Mouse (Mus musculus): ENCODE results near the gene Elfn1. TPM values are rescaled to one million over a fixed set of nuclear protein-coding genes. Genes with fewer than 3 reads are reported as not detected.
A peak's percentile ranks its signal among the peaks of the same experiment; 100 is the strongest.

Elfn1 gene
- 22.5 and 27.8 TPM in 2 replicates for polyA plus RNA-seq (2012; rRNA removed)

DNA sequence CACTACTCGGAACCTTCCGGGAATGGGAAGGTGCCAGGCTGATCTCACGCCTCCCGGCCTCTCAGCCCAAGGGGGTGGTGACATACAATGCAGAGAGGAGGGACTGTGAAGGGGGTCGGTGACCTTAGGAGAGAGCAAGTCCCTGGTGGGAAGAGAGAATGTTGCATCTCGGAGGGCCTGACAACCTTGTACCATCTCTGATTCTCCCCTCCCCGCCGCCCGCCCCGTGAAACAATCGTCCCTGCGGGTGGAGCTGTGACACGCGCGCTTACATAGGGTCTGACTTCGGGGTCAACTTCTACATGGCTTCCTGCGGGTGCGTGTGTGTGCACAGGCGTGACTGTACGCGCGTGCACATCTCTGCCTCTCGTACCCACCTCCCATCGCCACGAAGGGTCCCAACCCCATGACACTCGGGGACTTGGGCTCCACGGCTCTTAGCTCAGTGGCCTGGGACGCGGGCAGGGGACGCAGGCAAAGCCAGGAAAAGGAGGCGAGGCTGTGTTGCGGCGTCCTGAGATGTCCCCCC is at the start of gene Elfn1:
TSS of gene Elfn1 (plus strand) at position 230 of the 529 bp plus-strand sequence.
- TF ChIP-seq CTCF (IDR thresholded peaks at IDR 0.05; ENCODE audit: insufficient read depth, low read length) (no peak), POLR2A (IDR thresholded peaks at IDR 0.05; ENCODE audit: borderline replicate concordance, extremely low read depth, low read depth, low read length) (no peak; the same call in 1 of the 2 replicates)
- peak; percentile 56 for DNase-seq
- 2% methylated on average over 33 of the region's 33 CpGs for WGBS
- Histone ChIP-seq H3K4me1 (ENCODE audit: control insufficient read depth, insufficient read depth, low read length) (peaks cover 7% of the 10 kb centered on the region), H3K4me3 (replicated peaks; ENCODE audit: extremely low read depth, low read depth, low read length) (peak within 1 kb of the TSS; percentile 73)

DNA sequence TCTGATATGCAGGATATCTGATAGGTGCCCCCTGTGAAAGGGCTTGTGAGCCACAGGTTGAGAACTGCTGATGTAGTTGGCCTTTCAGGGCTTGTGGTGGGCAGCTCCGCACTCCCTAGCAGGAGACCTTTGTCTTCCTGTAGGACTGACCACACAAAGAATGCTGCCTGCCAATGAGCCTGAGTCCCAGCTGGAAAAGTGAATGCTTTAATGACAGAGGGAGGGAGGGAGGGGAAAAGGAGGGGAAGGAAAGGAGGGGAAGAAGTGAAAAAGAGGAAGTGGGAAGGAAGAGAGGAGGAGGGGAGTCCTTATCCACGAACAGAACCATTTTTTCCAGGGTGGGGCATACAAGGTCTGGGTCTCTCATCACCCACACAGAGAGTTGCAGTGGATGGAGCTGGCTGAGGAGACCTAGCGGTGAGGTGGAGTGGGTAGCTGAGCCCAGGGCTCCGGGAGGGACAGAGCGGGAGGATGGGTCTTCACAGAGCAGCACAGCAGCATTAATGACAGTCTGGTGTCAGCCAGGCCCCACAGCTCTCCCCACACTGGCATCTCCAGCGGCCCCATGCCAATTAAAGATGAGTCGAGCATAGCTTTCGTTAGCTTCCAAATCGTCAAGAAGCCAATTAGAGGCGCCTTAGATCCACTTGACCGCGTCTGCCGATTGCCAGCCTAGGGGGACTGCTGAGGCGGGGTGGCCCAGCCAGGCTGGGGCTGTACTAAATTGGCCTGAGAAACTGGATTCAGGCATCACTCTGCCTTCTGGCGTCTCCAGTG is 47.2 kb upstream of the Elfn1 start:
- Histone ChIP-seq H3K4me3 (replicated peaks; ENCODE audit: extremely low read depth, low read depth, low read length) (no peak overlapping the region), H3K4me1 (ENCODE audit: control insufficient read depth, insufficient read depth, low read length) (no peaks in the 10 kb centered on the region)
- WGBS = 61% methylated on average over 15 of the region's 15 CpGs
- DNase-seq = no peak
- TF ChIP-seq CTCF (IDR thresholded peaks at IDR 0.05; ENCODE audit: insufficient read depth, low read length) (no peak), POLR2A (IDR thresholded peaks at IDR 0.05; ENCODE audit: borderline replicate concordance, extremely low read depth, low read depth, low read length) (no peak)

DNA sequence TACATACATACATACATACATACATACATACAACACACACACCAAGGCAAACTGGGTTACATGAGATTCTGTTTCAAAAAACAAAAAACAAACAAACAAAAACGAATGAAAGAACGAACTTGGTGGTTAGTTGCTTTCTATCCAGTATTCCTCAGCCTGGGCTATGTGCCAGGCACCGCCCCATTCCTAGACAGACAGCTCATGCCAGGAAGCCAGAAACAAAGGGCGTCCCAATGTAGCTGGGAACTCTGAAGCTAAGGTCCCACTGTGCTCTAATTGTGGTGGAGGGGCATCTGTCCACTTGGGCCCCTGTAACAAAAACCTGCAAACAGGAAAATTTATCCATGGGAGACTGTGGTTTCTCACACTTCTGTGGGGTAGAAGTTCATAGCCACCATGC is 45.0 kb upstream of the Elfn1 start:
- H3K4me3 ChIP-seq (replicated peaks; ENCODE audit: extremely low read depth, low read depth, low read length) = no peak overlapping the region
- H3K4me1 ChIP-seq (ENCODE audit: control insufficient read depth, insufficient read depth, low read length) = no peaks in the 10 kb centered on the region
- 12% methylated on average over 4 of the region's 4 CpGs for WGBS
- DNase-seq = peak; percentile 63
- TF ChIP-seq CTCF (IDR thresholded peaks at IDR 0.05; ENCODE audit: insufficient read depth, low read length) (no peak), POLR2A (IDR thresholded peaks at IDR 0.05; ENCODE audit: borderline replicate concordance, extremely low read depth, low read depth, low read length) (no peak)

DNA sequence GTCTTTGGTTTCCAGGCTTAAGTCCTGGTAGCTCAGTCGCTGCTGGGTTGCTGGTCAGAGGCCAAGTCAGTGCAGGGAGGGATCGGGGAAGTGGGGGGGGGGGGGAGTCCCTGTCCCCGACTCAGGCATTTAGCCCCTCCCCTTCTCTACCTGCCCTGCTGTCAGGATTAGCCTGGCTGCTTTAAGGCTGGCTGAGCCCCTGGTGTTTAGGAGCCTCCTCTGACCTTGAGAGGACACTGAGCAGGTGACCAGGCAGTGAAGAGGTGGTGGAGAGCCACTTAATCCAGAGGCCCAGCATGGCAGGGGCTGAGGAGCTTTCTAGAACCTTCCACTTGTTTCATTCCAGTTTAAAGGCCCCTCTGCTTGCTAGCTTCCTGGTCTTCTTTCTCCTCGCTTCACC is 36.9 kb upstream of the Elfn1 start:
- Histone ChIP-seq H3K4me1 (ENCODE audit: control insufficient read depth, insufficient read depth, low read length) (no peaks in the 10 kb centered on the region), H3K4me3 (replicated peaks; ENCODE audit: extremely low read depth, low read depth, low read length) (no peak overlapping the region)
- peak; percentile 39 for DNase-seq
- TF ChIP-seq POLR2A (IDR thresholded peaks at IDR 0.05; ENCODE audit: borderline replicate concordance, extremely low read depth, low read depth, low read length) = no peak
- no peak for TF ChIP-seq CTCF (IDR thresholded peaks at IDR 0.05; ENCODE audit: insufficient read depth, low read length)
- 14% methylated on average over 4 of the region's 4 CpGs for WGBS

DNA sequence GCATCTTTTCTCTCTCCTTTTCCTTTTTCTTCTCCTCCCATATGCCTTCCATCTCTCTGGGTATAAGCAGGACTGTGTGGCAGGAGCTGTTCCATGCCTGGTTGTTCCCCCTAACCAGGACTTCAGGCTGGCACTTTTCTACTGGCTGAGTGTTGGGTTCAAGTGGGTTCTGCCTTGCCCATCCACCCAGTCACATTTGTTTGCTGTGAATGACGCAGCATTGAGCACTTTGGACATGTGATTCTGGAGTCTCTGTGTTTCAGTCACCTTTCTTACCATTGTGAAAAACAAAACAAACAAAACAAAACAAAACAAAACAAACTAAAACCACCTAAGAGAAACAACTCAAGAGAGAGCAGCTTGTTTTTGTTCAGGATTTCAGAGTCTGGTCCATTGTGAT is 36.2 kb upstream of the Elfn1 start:
- DNase-seq = peak; percentile 13
- TF ChIP-seq CTCF (IDR thresholded peaks at IDR 0.05; ENCODE audit: insufficient read depth, low read length) (no peak), POLR2A (IDR thresholded peaks at IDR 0.05; ENCODE audit: borderline replicate concordance, extremely low read depth, low read depth, low read length) (no peak)

DNA sequence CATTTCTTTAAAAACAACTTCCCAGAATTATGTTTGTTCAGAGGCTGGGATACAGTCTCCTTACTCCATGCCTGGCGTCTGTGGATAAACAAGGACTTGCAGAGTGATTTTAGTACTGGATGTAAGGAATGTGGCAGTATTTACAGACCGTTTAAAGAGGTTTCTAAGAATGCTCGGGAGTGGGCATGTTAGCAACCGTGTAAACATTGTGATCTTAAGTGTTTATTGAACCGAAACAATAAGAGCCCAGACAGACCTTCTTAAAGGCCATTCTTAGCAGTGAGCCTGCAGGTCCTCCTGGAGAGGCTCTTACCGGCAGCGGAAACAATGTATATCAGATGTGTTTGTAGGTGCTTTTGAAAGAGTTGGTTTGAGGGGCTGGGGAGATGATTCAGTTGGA is 30.2 kb upstream of the Elfn1 start:
- 49% methylated on average over 7 of the region's 7 CpGs for whole genome bisulfite sequencing
- no peak for TF ChIP-seq POLR2A (IDR thresholded peaks at IDR 0.05; ENCODE audit: borderline replicate concordance, extremely low read depth, low read depth, low read length)
- TF ChIP-seq CTCF (IDR thresholded peaks at IDR 0.05; ENCODE audit: insufficient read depth, low read length) = no peak
- Histone ChIP-seq H3K4me1 (ENCODE audit: control insufficient read depth, insufficient read depth, low read length) (0 out of 2 replicates have a peak, but pooled peaks cover 2% of the 10 kb centered on the region), H3K4me3 (replicated peaks; ENCODE audit: extremely low read depth, low read depth, low read length) (no peak overlapping the region)
- peak; percentile 34 for DNase-seq

More for the DNA sequence above, 36.2 kb upstream of the Elfn1 start:
- no peaks in the 10 kb centered on the region for H3K4me1 ChIP-seq (ENCODE audit: control insufficient read depth, insufficient read depth, low read length)
- 57% methylated on average over 1 of the region's 1 CpGs for WGBS
- H3K4me3 ChIP-seq (replicated peaks; ENCODE audit: extremely low read depth, low read depth, low read length) = no peak overlapping the region

DNA sequence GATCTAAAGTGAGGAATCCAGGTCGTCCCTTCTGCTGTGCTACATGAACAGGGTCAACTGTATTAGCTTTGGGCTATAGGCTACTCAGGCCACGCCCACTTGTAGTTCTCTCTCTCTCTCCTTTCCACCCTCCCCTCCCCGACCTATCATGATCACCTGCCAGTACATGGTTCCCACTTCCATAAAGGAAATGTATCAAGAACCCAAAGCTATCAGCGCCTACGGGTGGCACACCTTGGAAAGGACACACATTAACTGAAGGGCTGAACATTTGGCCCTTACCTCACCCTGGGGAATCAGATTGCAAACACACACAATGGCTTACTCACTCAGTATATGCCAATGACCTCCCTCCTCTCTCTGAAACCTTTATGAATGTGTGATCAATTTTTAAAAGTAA is 28.0 kb upstream of the Elfn1 start:
- Histone ChIP-seq H3K4me3 (replicated peaks; ENCODE audit: extremely low read depth, low read depth, low read length) (no peak overlapping the region), H3K4me1 (ENCODE audit: control insufficient read depth, insufficient read depth, low read length) (0 out of 2 replicates have a peak, but pooled peaks cover 2% of the 10 kb centered on the region)
- no peak for TF ChIP-seq CTCF (IDR thresholded peaks at IDR 0.05; ENCODE audit: insufficient read depth, low read length)
- TF ChIP-seq POLR2A (IDR thresholded peaks at IDR 0.05; ENCODE audit: borderline replicate concordance, extremely low read depth, low read depth, low read length) = no peak
- WGBS = 68% methylated on average over 5 of the region's 5 CpGs
- no peak for DNase-seq

DNA sequence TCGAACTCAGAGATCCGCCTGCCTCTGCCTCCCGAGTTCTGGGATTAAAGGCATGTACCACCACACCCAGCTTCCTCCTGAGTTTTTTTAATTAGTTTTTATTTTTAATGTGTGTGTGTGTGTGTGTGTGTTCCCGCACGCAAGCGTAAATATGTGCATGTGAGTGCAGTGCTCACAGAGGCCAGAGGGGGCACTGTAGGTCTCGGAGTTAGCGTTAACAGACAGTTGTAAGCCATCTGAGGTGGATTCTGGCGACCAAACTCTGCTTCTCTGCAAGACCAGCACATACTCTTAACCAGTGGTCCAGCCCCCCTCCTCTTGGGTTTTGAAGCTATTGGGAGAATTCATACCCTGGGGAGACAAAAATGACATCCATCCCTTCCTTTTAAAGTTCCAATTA is 26.6 kb upstream of the Elfn1 start:
- WGBS = 90% methylated on average over 9 of the region's 9 CpGs
- Histone ChIP-seq H3K4me3 (replicated peaks; ENCODE audit: extremely low read depth, low read depth, low read length) (no peak overlapping the region), H3K4me1 (ENCODE audit: control insufficient read depth, insufficient read depth, low read length) (0 out of 2 replicates have a peak, but pooled peaks cover 2% of the 10 kb centered on the region)
- TF ChIP-seq CTCF (IDR thresholded peaks at IDR 0.05; ENCODE audit: insufficient read depth, low read length) (no peak), POLR2A (IDR thresholded peaks at IDR 0.05; ENCODE audit: borderline replicate concordance, extremely low read depth, low read depth, low read length) (no peak)
- DNase-seq = no peak

DNA sequence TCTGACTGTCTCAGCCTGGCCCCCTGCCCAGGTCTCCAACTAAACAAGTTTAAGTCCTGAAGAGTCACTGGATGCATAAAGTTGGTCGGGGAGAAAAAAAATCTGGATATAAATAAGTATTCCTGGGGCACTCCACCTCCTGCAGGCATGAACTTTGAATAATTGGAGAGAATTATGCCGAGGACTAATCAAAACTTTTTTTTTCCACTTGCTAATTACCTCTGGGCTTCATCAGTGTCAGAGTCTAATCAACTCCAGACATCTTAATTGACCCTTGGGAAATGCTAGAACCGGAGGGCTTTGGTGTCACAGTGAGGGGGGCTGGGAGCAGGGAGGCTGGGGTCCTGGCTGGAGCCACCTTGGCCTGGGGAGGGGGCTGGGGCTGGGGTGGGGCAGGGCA is 19.1 kb upstream of the Elfn1 start:
- WGBS = 28% methylated on average over 3 of the region's 3 CpGs

DNA sequence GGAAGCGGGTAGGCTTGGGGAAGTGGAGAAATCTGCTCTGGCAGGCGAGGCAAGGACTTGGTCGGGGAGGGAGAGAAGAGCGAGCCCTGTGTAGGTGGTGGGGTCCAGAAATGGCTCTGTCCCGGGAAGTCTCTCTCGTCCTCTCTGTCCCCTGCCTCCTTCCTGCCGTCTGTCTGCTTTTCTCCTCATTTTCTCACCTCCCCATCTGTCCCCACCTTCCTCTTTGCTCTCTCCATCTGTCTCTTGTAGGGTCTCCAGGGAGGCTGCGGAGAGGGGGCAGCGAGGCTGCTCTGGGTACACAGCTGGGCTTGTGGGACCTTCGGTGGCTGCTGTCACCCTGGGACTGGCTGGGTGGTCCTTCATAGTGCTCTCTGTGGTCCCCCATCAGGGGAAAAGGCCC is 18.4 kb upstream of the Elfn1 start:
- TF ChIP-seq CTCF (IDR thresholded peaks at IDR 0.05; ENCODE audit: insufficient read depth, low read length) (no peak), POLR2A (IDR thresholded peaks at IDR 0.05; ENCODE audit: borderline replicate concordance, extremely low read depth, low read depth, low read length) (no peak)
- no peak for DNase-seq
- WGBS = 61% methylated on average over 10 of the region's 10 CpGs
- H3K4me3 ChIP-seq (replicated peaks; ENCODE audit: extremely low read depth, low read depth, low read length) = no peak overlapping the region
- no peaks in the 10 kb centered on the region for H3K4me1 ChIP-seq (ENCODE audit: control insufficient read depth, insufficient read depth, low read length)

More for the DNA sequence above, 19.1 kb upstream of the Elfn1 start:
- no peak for TF ChIP-seq CTCF (IDR thresholded peaks at IDR 0.05; ENCODE audit: insufficient read depth, low read length)
- no peak for TF ChIP-seq POLR2A (IDR thresholded peaks at IDR 0.05; ENCODE audit: borderline replicate concordance, extremely low read depth, low read depth, low read length)
- Histone ChIP-seq H3K4me3 (replicated peaks; ENCODE audit: extremely low read depth, low read depth, low read length) (no peak overlapping the region), H3K4me1 (ENCODE audit: control insufficient read depth, insufficient read depth, low read length) (no peaks in the 10 kb centered on the region)
- no peak for DNase-seq

All from lung, adult 2 months (tissue).